Mouse (Mus musculus): ENCODE data around the gene Spsb1.

- TF ChIP-seq CTCF (IDR thresholded peaks at IDR 0.05; ENCODE audit: extremely low read depth, insufficient read depth, low read length) = no peak
- no peak for TF ChIP-seq POLR2A (IDR thresholded peaks at IDR 0.05; ENCODE audit: extremely low read depth, insufficient read depth, low read length)
These were observed 87.5 kb downstream of the Spsb1 start for GRCm38 (mm10) chr4:149867351-149867750.

All from cortical plate, adult 2 months (tissue).